Mouse (Mus musculus) embryo, embryonic 11.5 days (tissue): ENCODE results near the gene Tsen15.
"Not testable (repeated sequence)": the region's sequence is repeated elsewhere in the genome, so short reads cannot be mapped to it uniquely, and the experiment has no call there.

Source experiments
- DNase-seq: peaks from one replicate; pipeline ENCODE4 v3.0.0-alpha.2; 2012; ENCODE audit warnings: low read depth, low spot score

Gene Tsen15

DNA sequence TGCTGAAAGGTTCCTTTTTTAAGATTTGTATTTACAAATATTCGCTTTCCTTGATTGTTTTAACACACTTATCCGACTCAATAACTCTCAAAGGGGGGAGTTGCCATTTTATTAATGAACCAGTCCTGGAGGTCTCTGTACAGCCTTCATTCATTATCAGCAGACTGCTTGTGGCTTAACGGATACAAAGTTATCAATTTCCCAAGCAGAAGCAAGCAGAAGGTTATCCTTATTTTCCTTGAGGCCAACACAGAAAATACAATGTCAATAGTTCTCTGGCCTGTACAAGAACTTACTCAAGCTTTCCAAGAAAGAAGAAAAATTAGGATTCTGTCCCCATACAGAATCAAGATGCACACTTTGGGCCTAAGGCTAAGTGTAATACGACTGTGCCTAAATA lies 795 bp downstream of the Tsen15 start:
- not testable (repeated sequence) for DNase-seq

DNA sequence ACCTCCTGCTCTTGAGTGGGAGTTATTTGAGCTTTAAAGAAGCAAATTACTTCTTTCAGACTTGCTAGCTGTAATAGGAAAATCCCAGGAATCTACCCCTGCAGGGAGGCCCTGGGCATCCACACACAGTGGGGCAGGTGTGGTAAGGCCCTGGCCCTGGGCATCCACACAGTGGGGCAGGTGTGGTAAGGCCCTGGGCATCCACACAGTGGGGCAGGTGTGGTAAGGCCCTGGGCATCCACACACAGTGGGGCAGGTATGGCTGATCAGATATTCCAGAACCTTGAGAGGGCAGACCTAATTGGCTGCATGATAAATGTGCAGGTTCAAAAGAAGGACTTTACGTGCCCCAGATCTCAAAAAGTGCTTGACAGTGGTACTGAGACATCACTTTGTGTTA lies 1.9 kb downstream of the Tsen15 start:
- no peak for DNase-seq

DNA sequence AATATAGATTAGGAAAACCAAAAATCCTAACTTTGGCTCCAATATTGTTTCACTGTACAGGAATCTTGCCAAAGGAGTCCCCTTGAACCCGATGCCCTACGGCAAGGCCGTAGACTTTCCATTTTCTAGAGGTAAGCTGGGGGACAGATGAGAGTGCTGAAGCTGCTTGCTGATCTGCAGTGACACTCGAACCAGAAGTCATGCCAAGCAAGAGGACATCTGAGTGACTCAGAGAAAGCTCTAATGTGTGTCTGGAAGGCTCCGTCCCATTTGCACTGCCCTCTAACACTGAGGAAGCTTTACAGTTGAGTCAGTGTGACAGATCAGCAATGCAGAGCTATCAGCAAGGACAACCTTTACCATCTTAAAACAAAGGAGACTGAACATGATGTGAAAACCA lies 8.2 kb downstream of the Tsen15 start:
- DNase-seq = no peak

DNA sequence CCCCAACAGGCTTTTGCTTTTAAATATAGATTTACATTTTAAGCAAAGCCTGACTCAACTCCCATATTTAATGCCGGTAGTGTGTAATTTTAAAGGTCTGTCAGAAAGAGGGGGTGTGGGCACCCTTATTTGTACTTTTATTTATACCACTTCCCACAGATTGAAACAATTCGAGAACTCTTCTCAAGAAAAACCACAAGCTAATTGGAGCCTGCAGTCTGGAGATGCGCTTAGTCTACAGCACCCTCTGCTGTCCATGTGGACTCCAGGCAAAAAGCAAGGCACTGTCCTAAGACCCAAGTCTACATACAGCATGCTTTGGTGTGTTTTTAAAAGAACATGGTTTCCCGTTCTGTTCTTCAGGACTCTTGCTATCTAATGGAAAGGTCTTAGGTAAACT lies 17.3 kb downstream of the Tsen15 start:
- DNase-seq = peak; percentile 35

DNA sequence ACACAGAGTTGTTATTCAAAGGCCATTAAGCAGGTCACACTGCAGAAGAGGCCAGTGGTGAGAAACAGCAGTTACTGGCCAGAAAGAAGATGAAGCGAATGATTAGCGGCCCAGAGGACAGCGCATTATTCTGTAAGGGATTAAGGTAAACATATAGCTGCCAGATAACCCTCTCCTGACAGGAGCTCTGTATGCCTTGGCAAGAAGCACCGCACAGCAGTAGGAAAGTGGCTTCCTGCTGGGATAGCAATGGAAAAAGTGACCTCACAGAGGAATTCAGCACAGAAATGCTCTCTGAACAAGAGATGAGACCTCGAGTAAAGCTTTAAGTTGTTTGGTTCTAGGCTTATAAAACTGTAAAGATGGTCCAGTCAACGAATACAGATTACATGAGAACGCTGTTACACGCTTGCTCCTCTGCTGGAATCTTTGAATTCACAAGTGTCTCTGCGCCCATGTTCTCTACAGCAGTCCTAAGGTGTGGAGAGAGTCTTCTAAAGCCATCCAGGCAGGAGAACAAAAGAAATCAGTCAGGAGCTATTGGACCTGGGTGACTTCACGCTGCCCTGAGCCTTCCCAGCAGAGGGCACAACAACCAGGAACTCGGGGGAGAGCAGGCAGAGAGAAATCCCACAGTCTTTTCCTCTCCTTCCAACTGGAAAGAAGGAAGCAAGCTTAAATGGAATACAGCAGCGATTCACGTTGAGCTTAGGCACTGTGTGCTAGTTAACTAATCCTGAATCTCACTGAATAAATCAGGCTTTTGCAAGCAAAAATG lies 18.0 kb downstream of the Tsen15 start:
- DNase-seq = no peak

DNA sequence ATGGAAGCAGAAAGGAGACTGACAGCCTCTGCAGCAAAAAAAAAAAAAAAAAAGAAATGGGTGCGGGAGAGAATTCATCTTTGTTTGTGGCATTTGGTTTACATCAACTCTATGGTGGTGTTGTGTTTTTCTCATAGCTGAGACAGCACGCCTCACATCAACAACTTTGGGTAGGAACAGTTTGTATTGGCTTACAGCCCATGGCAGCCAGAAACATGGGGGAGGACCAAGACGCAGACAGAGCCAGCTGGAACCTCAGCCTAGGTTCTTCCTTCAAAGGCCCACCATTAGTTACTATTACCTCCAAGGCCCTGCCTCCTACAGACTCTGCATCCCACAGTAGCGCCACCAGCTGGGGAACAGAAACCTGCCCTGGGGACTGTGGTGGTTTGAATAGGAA lies 29.8 kb downstream of the Tsen15 start:
- no peak for DNase-seq

DNA sequence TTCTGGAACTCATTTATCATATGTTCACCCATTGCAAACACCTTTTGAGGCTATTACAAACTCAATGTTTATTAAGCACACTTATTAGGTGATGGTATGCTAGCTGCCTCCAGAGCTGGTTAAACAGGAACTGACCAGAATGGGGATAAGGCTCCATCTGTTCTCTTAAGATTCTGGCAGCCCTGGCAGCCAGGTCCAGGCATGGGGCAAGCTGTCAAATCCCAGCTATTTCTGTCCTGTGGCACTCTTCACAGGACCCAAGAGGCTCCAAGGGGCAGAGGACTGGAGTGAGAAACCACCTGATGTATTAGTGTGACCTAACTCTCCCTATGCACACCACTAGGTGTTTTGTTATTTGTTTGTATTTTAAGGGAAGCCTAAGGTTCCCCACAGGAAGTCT lies 38.5 kb downstream of the Tsen15 start:
- no peak for DNase-seq

DNA sequence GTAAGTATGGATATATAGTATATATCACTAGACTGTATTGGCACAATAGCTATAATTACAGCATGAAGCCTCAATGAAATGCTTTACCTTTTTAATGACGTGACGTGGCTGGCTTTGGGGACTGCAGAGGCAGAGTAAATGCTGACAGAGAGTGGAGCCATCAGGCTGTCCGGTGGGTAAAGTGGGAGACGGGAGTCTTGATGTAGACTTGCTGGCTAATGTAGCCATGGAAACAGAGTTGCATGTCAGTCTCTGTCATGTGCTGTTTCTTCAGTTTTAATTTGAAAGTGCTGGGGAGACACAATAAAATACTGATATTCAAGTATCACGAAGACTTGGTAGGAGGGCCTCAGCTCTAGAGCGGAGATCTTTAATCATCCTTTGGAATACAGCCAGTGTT lies 62.5 kb downstream of the Tsen15 start:
- no peak for DNase-seq
